Mouse (Mus musculus): Measurements from ENCODE around the gene Gm48552.
A peak's percentile ranks its signal among the peaks of the same experiment; 100 is the strongest.

The Gm48552 gene

GRCm38 (mm10) chr10:81362336-81362949, 26.4 kb upstream of the Gm48552 start:
- no peak for DNase-seq (ENCODE audit: low read depth, low spot score)

GRCm38 (mm10) chr10:81363436-81364346, 25.1 kb upstream of the Gm48552 start:
- DNase-seq (ENCODE audit: low read depth, low spot score) = no peak

DNA sequence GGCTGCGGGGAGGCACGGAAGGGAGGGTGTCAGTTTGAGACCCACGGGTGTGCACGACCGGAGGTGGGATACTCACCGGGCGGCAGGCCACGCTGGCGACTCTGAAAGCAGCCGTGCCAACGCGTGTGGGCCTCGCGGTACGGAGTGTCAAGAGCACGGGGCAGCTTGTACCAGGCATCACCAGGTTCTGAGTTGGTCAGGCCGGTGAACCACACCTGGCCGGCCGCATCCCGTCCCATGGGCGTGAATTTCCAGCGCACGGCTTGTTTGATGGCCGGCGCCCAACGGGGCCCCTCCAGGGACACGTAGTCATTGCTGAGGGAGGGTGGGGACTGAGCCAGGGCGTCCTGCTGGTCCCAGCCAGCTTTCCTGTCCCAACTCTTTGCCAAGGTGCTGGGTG, 24.1 kb upstream of the Gm48552 start:
- no peak for DNase-seq (ENCODE audit: low read depth, low spot score)

- no peak for DNase-seq (ENCODE audit: low read depth, low spot score)
Measured at GRCm38 (mm10) chr10:81365073-81365472, 23.7 kb upstream of the Gm48552 start.

GRCm38 (mm10) chr10:81365672-81366476, 22.9 kb upstream of the Gm48552 start, which contains the start of gene 4930404N11Rik:
4930404N11Rik (minus strand) TSS chr10:81365816.
- DNase-seq (ENCODE audit: low read depth, low spot score) = no peak

DNA sequence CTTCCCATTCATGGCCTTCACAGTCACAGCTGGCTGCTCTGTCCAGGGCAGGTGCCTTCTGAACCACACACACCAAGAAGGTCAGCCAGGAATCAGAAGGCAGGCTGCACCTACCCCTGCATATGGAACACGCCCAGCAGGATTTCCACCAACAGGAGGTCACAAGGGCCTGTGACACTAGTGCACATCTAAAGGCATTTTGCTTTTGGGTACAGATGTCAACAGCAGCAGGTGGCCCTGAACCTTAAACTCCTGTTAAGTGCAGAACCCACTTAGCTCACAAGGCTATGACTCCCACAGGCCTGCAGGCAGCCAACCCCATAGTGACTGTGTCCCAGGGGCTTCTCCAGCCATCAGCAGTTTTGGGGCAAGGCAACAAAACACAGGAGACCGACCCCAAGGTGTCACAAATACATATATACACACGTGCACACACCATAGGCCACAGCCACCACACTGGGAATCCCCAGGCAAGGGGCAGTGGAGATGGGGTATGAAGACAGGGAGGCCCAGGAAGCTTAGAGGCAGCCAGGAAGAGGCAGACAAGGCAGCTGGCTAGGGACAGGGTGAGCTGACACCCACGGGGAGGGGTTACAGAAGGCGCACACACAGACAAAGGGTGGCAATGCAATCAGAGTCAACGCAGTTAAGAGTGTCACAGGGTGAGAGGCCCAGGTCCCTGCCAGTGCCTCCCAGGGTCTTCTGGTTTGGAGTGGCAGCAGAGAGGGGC, 22.2 kb upstream of the Gm48552 start:
- no peak for DNase-seq (ENCODE audit: low read depth, low spot score)

DNA sequence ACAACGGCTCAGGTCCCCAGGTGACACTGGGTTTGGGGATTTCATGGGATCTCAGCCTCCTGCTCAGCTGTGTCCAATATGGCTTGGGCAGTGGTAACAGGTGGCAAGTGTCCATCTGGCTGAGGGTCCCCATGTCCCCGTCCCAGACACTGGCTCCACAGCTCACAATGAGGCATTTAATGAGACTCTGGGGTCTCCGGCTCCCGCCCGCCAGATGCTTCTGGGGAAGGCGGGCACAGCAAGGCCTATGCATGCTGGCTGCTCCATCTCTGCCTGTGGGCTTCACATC, 21.7 kb upstream of the Gm48552 start:
- no peak for DNase-seq (ENCODE audit: low read depth, low spot score)

- no peak for DNase-seq (ENCODE audit: low read depth, low spot score)
Measured at GRCm38 (mm10) chr10:81375322-81375721, 13.5 kb upstream of the Gm48552 start.

GRCm38 (mm10) chr10:81376561-81377361, 12.0 kb upstream of the Gm48552 start:
- DNase-seq (ENCODE audit: low read depth, low spot score) = no peak

DNA sequence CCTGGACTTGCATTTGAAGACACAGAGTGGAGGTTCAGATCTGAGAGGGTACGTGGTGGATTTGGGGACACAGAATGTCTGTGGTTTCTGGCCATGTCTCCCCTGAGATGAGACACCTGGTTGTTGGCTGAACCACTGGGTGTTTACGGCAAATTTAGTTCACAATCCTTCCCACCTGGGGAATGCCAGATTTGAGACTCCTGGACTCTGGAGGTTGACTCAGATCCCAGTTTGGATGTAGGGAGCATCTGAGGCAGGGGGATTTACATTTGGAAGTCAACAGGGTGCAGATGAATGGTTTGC, 11.5 kb upstream of the Gm48552 start:
- no peak for DNase-seq (ENCODE audit: low read depth, low spot score)

DNA sequence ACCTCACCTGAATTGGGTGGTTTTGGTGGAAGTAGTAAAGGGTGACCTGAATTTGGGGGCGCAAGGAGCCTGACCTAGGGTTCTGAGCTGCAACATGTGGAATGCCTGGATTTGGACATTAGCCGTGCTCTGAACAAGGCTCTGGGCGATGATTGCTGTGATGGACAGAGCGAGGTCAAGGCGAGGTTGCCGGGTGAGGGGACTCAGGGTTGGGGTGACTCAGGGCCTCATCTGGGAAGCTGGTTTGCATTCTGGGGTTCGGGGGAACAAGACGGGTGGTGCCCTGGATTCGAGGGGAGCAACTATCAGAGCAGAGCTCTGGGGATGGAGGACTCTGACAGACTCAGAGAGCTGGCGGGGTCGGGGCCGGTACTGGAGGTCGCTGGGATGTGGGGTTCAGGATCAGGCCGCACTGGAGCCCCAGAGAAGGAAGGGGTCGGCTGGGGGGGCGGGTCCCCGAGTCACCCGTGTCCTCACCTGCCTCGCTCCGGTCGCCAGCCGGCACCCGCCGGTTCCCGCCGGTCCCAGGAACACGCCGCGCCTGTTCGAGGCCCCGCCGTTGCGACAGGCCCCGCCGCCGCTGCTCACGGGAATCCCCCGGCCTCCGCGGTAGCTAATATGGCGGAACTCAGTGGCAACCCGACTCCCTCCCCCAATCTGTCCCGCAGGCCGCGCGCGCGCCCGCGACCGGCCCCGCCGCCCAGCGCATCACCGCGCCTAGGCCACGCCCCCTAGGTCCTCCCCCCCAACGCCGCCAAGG, 10.8 kb upstream of the Gm48552 start, which contains the start of gene Fzr1:
TSS of gene Fzr1 (minus strand) at position 724 of the 760 bp plus-strand sequence.
- no peak for DNase-seq (ENCODE audit: low read depth, low spot score)

DNA sequence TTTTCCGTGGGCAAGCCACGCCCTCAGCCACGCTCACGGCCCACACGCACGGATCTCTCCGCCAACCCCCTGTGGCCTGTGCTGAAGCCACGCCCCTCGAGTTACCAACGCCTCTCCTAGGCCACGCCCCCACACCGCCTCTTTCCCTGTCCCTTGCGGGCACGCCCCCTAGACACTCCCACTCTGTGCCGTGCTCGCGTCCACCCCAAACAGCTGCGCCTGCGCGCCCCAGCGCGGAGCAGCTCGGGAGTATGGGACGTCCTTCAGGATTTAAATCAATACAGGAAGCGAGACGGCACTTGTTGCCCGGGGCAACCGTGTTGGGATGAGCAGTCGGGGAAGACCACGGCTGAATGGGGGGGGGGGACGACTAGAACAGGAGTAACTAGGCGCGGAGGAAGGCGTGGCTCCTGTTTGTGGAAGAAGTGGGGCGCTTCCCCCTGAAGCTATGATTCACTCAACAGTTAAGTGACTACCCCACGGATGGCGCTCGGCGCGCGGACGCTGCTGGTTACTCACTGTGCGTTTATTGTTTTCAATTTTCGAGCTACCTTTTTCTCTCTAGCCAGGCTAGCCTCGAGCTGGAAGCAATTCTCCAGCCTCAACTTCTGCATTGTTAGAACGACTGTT, 10.1 kb upstream of the Gm48552 start:
- peak; percentile 100 for DNase-seq (ENCODE audit: low read depth, low spot score)

- DNase-seq (ENCODE audit: low read depth, low spot score) = no peak
Measured at GRCm38 (mm10) chr10:81379183-81379553, 9.6 kb upstream of the Gm48552 start.

- DNase-seq (ENCODE audit: low read depth, low spot score) = no peak
Measured at GRCm38 (mm10) chr10:81379809-81380378, 8.9 kb upstream of the Gm48552 start.

- peak; percentile 36 for DNase-seq (ENCODE audit: low read depth, low spot score)
Measured at GRCm38 (mm10) chr10:81382039-81382438, 6.8 kb upstream of the Gm48552 start.

- DNase-seq (ENCODE audit: low read depth, low spot score) = peak; percentile 99
Measured at GRCm38 (mm10) chr10:81383802-81384604, 4.8 kb upstream of the Gm48552 start, which contains the start of the genes Dohh and Gm48551. Dohh (plus strand) TSS chr10:81384428. Gm48551 (plus strand) TSS chr10:81384466.

- DNase-seq (ENCODE audit: low read depth, low spot score) = no peak
Measured at GRCm38 (mm10) chr10:81384605-81384982, 4.2 kb upstream of the Gm48552 start.

DNA sequence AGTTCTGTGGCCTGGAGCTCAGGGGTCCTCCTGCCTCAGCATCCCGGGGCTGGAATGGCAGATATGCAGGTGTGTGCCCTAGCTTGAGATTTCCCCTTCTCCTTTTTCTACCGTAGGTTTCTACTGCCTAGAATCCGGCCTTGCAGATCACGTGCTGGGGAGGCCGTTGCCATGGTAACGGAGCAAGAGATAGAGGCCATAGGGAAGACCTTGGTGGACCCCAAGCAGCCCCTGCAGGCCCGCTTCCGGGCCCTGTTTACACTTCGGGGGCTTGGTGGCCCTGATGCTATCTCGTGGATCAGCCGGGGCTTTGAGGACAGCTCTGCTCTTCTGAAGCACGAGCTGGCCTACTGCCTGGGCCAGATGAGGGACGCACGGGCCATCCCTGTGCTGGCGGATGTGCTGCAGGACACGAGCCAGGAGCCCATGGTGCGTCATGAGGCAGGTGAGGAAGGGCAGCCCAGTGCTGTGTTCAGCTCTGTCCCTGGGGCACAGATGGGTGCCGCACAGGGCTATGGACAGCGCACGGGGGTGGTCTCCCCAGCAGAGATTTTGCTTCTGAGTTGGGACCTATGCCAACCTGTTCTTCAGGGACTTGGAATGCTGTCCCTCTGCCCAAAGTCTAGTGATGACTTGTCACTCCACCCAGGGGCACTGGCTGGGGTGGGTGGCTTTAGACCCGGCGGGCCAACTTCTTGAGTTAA, 3.0 kb upstream of the Gm48552 start:
- no peak for DNase-seq (ENCODE audit: low read depth, low spot score)
